Mouse (Mus musculus): ENCODE results near the gene Otud1.

The Otud1 gene

DNA sequence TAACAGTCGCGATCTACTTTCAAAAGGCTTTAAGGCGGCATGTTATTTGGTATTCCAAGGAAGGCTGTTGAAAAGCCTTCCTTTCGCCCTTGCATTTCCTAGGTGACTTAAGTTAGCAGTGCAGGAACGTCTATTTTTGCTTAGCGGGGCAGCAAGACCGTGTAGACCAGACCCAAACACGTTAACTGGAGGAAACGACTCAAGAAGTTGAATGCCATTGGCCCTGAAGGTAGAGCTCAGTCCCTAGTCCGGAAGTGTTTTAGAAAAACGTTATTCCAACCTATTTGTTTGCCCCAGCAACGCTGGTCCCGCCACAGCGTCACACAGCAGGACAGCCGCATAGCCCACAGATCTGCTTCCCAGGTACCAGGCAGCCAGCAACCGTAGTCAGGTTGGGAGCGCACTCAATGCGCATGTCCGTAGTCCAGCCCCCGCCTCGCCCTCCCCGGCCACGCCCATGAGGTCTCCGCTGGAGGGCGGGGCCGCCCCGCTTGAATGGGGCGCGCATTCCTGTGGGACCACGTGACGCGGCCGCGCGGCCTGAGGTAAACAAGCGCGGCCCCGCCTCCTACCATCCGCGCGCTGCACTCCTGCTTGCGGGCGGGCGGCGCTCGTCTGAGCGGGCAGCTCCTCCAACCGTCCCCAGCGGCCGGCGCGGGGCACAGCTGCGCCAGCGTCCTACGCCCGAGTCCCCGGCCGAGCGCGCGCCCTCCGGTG lies at the start of gene Otud1:
TSS of gene Otud1 (plus strand) at position 595 of the 717 bp plus-strand sequence.
- peak; percentile 96 for DNase-seq (ENCODE audit: low spot score)

DNA sequence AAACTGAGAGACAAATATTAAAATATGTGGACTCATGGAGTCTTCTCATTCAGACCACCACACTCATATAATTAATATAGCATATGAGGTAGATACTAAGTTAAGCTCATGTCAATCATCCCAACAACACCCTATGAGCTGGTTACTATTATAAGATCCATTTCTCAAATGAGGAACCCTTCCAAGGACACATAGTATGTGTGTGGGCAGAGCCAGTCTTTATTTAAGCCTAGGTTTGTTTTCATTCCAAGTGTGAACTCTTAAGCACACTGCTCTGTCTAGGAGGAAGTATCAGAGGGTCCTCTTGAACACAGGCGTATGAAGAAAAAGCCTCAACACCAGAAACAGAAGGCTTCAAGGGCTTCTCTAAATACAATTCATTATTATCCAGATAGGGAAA lies 49.7 kb upstream of the Otud1 start:
- no peak for DNase-seq (ENCODE audit: low spot score)

DNA sequence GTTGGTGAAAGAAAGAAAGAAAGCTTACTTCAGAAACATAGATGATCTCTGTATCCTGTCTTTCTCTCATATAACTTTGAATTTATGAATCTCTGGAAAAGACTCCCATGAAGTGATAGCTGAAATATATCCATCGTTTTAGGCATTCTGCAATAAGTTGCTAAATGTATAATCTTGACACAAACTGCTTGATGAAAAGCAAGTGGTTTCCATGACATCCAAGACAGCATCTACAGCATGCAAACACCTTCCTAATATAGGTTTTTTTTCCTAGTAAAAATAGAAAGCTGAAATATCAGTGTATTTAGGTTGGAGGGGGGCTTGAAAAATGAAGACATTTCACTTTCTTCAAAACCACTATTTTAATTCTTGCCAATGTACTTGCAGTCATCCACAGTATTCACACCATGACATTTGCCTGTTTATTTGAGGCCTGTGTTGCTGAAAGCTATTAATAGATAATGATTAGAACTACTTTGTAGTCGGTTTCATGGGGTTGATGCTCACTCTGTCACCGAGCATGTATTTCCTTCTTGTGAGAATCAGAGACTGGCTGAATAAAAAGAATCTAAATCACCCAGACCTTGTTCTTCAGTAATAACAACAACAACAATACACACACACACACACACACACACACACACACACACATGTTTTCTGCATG lies 49.0 kb upstream of the Otud1 start:
- no peak for DNase-seq (ENCODE audit: low spot score)

DNA sequence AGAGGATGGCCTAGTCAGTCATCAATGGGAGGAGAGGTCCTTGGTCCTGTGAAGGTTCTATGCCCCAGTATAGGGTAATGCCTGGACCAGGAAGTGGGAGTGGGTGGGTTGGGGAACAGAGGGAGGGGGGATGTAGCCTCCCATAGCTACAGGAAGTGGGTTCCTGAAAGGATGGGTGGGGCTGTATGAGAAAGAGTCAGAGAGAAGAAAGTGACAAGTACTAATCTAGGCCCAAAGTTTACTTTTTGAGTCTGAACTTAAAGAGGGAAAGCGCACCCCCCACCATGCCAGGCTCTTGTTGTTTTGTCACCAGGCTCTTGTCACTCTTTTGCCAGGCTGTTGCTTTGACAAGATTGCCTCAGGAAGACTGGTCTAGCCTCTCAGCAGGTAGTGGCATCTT lies 35.5 kb upstream of the Otud1 start:
- DNase-seq (ENCODE audit: low spot score) = no peak

DNA sequence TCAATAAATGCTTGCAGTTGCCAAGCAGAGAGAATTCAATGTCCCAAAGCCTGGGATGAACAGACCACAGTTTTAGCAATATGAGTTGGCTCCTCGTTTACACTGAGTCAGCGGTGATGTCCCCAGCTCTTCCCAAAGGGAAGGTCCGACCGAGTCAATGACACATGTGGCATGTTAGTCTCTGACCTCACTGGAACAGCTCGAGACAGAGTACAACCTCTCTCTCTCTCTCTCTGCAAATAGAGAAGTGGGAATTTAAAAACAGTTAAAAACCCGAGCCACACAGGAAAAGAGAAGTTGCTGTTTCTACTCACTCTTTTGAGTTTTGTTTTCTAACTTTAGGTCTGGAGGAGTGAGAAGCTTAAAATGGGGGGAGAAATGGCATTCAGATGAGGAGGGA lies 30.5 kb upstream of the Otud1 start:
- no peak for DNase-seq (ENCODE audit: low spot score)

DNA sequence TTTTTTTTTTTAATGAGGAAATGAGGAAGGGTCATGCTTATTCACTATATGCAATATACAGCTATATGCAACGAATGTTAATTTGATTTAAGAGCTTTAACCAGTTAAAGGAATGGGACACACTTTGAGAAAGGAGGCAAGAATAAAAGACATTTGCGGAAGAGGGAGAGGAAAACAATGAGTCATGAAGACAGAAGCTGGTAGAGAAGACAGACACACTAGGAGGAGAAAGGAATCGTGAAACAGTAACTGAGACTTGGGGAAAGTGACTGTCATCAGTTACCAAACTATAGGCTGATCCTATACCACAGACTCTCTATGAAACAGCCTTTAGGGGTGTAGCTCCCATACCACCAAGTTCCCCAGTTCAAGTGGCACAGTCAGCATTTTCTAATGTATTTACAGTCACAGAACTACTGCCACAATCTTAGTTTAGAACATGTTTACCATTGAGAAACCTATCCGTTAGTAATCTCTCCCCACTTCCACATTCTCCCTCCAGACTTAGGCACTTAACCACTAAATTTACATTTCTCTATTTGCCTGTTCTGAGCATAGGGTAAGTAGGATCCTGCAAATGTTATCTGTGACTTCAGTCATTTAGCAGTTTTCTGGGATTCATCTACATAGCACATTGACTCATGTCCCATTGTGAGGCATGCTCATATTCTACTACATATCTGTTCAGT lies 29.5 kb upstream of the Otud1 start:
- no peak for DNase-seq (ENCODE audit: low spot score)

DNA sequence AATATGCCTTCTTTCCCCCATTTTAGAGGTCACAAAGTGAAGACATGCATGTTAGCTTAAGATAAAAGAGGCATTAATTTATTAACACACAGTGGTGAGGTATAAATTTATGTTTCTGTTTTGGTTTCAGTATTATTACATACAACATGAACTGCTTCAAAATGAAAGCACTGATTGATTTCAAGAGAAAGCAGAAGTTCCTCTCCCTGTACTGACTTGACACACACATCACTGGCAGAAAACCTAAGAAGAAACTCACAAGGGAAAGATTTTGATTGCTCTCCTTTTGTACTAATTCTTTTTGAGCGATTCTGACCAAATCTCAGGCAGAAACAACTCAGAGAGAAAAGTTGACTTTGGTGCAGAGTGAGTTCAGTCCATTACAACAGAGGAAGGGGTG lies 27.0 kb upstream of the Otud1 start:
- no peak for DNase-seq (ENCODE audit: low spot score)

DNA sequence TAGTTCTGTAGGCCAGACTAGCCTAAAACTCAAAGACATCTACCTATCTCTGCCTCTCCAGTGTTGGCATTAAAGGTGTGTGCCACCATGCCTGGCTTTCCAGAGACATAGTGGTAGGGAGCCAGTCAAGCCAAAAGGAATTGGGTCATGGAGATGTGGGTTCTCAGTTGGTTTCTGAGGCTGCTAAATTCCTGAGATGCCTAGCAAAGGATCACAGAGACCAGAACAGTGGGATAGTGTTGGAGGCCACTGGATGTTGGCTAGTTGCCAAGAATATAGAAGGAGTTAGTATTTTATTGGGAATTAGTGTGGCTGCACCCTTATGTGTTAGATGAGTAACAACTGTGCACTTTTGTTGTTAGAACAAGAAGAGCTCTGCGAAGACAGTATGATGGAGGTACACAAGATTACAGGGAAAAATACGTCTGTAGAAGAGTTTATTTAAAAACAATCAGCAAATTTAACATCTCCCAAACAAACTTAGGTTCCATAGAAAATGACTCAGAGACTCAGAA lies 24.1 kb upstream of the Otud1 start:
- DNase-seq (ENCODE audit: low spot score) = no peak

DNA sequence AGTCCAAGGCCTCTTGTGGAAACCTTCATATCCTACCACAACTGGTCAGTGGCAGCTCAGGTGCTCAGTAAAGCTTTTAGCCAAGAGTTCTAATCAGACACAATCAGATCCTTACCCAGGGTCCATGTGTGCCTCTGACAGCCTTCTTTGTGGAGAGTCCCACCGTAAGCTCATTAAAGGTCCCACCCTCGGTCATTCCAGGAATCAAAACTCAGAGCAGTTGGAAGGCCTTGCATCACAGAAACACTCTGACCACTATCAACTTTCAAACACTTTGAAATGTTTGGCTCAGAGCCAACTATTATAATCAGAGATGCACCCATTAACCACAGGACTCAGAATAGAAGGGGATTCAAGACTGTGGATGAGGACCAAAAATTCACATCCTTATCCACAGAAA lies 12.4 kb upstream of the Otud1 start:
- DNase-seq (ENCODE audit: low spot score) = no peak

DNA sequence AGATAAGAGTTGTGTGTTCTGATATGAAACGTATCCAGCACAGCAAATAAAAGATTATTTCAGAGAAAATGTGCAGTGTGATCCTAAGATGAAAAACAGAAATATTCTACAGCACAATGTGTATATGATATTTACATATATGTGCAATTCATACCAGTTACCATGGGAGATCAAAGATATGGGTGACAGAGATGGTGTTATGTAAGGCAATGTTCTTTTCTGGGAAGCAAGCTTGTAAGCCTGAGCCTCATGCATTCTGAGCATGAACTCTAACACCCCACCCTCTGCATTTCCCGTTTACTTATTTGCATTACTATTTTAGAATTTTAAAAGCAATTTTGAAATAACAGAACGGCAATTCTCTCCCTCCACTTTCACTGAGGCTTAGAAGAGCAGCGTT lies 11.4 kb upstream of the Otud1 start:
- DNase-seq (ENCODE audit: low spot score) = no peak

DNA sequence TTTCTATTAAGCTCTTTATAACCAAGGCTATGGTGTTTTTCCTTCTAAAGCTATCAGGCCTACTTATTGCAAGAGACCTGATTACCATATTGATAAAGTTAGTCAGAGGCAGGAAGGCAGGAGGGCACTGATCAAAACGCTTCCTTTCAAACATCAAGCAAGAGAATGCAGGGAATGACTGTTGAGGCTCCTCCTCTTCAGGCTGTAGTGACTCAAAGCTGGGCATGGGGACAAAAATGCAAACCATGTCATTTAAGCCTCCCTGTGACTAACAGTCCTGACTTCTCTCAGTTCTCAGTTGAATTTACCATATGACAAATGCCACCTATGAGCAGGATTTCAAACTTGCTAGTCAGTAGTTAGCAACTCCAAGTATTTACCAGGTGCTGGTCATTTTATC lies 10.6 kb upstream of the Otud1 start:
- DNase-seq (ENCODE audit: low spot score) = no peak

DNA sequence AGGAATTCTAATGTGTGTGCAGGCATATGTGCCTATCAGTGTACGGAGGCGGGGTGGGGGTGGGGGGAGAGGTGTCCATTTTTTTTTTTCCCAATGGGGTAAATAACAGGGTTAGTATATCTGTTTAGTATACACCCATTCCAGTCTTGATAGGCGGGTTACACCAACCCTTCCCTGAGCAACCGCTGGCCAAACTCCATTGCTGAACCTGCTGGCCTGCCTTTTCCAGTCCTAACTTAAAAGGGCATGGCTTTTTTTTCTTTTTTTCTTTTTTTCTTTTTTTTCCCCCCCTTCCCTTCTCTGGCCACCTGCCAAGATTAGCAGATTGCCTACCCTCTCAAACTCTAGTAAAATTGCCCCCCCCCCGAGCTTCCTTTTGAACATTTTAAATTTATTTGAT lies 1.1 kb upstream of the Otud1 start:
- no peak for DNase-seq (ENCODE audit: low spot score)

DNA sequence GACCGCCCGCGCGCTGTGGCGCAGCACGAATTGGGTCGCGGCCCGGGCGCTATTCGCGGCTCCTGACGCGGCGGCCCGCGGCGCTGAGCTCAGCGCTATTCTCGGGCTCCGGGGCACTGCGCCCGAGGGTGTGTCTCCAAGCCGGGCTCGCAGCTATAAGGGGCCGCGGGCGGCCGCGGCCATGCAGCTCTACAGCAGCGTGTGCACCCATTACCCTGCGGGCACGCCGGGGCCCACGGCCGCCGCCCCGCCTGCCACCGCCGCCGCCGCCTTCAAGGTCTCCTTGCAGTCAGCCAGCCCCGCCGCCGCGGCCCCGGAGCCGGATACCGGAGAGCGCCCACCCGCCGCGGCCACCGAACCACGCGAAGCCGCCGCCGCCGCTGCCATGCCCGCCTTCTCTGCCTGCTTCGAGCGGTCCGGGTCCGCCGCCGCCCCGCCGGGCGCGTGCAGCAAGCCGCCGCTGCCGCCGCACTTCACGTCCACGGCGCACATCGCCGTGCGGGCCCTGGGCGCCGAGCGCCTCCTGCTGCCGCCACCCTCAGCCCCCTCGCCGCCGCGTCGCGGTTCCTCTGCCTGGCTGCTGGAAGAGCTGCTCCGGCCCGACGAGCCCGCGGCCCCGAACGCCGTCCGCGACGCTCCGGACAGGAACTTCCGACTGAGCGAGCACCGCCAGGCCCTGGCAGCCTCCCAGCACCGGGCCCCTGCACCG lies 483 bp downstream of the Otud1 start:
- peak; percentile 60 for DNase-seq (ENCODE audit: low spot score)

DNA sequence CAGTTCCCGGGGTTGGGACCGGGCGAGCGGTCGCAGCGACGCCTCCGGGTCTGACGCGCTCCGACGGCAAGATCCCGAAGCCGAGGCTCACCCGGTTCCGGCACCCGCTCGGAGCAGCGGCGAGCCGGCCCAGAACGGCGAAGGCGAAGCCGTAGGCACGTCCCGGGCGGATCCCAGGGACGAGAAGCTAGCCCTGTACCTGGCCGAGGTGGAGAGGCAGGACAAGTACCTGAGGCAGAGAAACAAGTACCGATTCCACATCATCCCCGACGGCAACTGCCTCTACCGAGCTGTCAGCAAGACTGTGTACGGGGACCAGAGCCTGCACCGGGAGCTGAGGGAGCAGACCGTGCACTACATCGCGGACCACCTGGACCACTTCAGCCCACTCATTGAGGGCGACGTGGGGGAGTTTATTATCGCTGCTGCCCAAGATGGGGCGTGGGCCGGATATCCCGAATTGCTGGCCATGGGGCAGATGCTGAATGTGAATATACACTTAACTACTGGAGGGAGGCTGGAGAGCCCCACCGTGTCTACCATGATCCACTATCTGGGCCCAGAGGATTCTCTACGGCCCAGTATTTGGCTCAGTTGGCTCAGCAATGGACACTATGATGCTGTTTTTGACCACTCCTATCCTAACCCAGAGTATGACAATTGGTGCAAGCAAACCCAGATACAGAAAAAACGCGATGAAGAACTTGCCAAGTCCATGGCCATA lies 1.3 kb downstream of the Otud1 start:
- peak; percentile 62 for DNase-seq (ENCODE audit: low spot score)

DNA sequence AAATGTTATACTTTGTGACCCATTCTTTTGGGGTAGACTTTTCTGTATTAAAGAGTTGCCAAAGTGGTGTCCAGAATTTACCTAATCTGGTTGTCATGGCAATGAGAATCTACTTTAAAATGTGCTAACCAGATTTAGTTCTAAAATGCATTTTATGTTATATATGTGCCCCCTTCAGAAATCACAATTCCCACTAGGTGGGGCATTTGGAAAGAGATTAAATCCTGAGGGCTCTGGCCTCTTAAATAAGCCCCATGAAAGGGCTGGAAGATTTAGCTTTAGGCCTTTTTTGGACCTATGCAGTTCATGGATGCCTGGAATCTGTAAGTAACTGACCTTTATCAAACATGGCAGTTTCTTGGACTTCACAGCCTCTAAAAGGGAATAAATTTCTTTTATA lies 3.3 kb downstream of the Otud1 start:
- no peak for DNase-seq (ENCODE audit: low spot score)

DNA sequence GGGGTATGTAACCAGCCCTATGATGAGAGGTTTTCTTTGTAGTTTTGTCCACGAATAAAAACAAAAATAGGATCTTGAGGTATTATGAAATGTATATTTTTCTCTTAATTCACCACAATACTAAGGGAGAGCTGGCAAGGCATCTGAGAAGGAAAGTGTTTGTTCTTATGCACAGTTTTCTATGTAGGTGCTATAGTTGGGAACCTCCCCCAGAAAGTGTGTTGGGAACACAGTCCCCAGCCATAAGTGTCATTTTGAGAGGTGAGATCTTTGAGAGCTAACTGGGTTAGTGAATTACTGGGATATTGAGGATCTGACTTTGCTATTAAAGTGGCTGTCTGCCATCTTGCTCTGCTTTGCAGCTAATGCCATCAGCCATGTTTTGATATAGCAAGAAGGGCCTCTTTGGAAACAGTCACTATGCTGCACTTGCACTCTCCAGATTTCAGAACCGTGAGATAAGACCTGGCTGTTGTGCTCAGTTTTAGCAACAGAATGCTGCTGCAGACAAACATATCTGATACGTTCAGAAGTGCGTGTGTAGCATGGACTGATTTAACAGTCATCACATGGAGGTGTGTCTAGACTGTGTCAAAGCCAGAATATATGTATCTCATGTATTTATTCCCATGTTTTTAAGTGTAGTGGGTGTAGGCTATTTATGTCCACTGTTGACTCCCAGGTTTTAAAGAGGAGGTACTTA lies 5.7 kb downstream of the Otud1 start:
- DNase-seq (ENCODE audit: low spot score) = no peak

DNA sequence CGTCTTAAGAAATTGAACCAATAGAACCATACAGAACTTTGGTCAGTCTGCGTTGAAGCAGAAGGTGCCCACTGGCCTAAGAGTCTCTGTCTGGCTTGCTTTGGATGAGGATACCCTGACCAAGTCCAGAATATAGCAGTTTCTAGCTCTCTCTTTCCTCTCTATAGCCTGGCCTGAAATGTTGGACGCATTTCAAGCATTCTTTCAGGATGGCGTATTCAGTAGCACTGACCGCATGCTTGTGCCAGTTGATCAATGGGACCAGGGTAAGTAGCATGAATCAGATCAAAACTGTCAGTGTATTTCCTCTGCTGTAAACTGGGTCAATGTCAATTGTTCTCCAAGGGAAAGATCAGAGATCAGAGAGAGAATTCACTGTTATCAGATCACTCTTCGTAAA lies 6.6 kb downstream of the Otud1 start:
- DNase-seq (ENCODE audit: low spot score) = no peak

DNA sequence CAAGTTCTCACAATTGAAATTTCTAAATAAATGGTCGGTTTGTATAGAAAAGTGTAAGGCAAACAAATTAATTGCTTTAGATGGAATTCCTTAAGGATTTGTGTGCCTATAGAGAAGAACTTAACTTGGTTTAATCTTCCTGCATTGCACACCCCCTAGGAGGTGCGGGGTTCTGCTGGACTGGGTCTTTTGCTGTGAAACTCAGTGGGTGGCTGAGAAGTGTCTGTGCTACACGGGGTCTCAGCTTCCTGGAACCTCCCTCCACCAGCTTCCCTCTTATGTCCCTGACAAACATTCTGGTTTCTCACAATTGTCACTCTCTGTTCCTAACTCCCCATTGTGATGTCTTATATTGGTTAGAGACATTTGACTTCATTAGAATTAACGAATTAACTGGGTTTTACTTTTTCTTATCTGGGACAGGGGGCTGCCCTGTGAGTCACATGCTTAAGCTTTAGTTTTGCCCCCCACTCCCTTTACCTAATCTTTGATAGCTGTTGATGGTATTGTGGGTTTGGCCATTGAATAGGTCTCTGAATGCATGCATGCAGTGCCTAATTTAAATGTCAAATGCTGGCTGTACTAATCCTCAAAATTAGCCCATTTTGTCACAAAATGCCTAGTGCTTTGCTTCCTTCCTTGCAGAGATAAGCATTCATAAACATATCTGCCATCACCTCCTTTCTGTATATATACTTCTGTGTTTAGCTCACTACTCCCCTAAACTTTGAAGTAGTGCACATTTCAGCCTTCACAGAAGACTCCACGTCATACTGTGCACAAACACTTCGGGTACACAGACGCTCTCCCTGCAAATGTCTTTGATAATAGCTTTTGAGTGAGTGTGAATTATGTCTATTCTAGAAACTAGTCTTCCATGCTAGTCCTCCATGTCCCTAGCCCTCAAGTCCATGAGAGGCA lies 7.3 kb downstream of the Otud1 start:
- DNase-seq (ENCODE audit: low spot score) = no peak

DNA sequence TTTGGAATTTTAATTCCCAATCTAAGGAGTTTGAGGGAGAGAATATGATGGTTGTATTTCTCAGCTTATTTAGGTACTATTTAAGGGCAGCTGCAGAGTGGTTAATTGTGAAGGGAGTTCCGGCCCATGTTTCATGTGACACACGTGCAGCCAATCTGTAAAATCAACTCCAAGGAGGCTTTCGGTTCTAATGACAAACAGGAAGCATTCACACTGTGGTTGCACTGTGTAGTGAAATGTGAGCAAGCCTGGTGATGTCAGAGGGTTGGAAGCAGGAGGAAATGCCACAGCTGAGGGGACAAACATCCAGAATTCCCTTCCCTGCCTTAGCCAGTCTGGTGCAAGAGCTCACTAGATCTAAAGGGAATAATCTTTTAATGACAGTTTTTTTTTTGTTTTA lies 8.3 kb downstream of the Otud1 start:
- no peak for DNase-seq (ENCODE audit: low spot score)

Data from testis, postnatal 14 days (tissue).